Mouse (Mus musculus): ENCODE data around the gene Tecta. TPM values are rescaled to one million over a fixed set of nuclear protein-coding genes. Genes with fewer than 3 reads are reported as not detected.

Tecta gene
- polyA plus RNA-seq, 1 experiment from 2014 or later, result 0.37 TPM

DNA sequence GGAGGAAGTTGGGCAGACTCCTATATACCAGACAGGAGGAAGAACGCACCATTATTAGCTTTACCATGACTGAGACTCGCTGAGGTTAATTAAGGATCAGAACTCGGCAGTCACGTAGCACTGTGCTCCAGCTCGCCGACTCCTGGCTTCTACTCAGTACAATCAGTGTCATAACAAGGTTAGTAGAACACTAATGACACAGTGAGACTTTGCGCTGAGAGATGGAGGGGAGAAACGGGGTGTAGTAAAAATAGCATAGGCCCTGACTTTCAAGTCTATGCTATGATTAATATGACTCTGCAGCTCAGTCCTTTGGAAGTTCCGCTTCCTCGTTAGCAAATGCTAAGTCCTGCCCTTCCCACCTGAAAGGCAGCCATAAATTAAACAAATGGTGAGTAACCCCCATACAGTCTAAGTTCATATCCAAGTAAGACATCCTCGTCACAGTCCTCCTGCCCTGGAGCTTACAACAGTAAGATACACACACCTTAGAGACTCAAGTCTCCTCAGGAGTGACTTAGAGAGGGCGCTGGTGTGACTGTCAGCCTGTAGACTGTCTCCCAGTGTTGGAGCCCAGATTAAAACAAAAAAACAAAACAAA lies 17.7 kb upstream of the Tecta start:
- H3K4me1 ChIP-seq, result peaks cover 37% of the 10 kb centered on the region
- no peak overlapping the region for H3K27ac ChIP-seq
- H3K9me3 ChIP-seq, result no peaks in the 10 kb centered on the region
- 79% methylated on average over 12 of the region's 12 CpGs for WGBS
- H3K9ac ChIP-seq, result no peak overlapping the region
- no peak for ATAC-seq (ENCODE audit: insufficient number of reproducible peaks, insufficient read depth, low FRiP score, low TSS enrichment, low read depth)
- H3K4me3 ChIP-seq, result no peak overlapping the region
- H3K4me2 ChIP-seq, result no peak overlapping the region
- peaks cover 33% of the 10 kb centered on the region for H3K36me3 ChIP-seq
- H3K27me3 ChIP-seq, result no peaks in the 10 kb centered on the region

DNA sequence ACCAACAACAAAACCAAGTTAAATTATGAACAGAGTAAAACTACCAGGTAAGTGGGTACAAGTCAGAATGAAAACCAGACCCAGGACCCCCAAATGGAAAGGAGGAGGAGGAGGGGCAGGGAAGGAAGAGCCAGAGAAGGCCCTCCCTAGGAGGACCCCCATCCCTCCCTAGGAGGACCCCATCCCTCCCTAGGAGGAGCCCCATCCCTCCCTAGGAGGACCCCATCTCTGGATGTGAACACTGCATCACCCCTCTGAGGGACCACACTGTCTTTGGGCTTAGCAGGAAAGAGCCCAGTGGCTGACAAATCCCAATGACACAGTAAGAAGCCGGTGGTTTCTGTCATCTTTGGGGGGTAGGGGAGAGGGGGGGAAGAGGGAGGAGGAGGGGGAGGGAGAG lies 15.5 kb upstream of the Tecta start:
- H3K4me2 ChIP-seq, result no peak overlapping the region
- 13% methylated on average over 1 of the region's 1 CpGs for WGBS
- no peak for ATAC-seq (ENCODE audit: insufficient number of reproducible peaks, insufficient read depth, low FRiP score, low TSS enrichment, low read depth)
- no peak overlapping the region for H3K4me3 ChIP-seq
- H3K27me3 ChIP-seq, result no peaks in the 10 kb centered on the region
- H3K9me3 ChIP-seq, result no peaks in the 10 kb centered on the region
- no peak overlapping the region for H3K9ac ChIP-seq
- 0 out of 2 replicates have a peak overlapping the region, but pooled peaks have one; percentile 5 for H3K27ac ChIP-seq
- 0 out of 2 replicates have a peak, but pooled peaks cover 15% of the 10 kb centered on the region for H3K36me3 ChIP-seq
- peaks cover 37% of the 10 kb centered on the region for H3K4me1 ChIP-seq

DNA sequence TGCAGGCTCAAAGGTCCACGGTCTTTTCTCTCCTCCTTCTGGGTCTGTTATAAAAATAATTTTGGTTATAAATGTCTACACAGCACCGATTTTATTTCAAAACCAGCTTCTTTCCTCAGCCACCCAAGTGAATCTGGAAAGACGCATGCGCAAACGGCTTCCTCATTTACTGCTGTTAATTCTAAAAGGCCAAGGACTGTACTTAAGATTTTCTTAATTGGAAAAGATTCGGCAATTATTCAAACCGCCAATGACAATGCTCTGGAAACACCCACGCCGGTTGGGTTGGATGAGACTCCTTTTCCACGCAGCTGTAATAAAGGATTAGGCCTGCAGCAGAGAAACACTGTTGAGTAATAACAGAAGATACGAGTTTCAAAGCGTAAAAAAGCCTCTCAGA lies 13.6 kb upstream of the Tecta start:
- H3K27ac ChIP-seq, result peak overlapping the region; percentile 88
- no peaks in the 10 kb centered on the region for H3K27me3 ChIP-seq
- H3K9ac ChIP-seq, result no peak overlapping the region
- 65% methylated on average over 12 of the region's 12 CpGs for WGBS
- H3K9me3 ChIP-seq, result no peaks in the 10 kb centered on the region
- H3K4me1 ChIP-seq, result peaks cover 37% of the 10 kb centered on the region
- no peak for ATAC-seq (ENCODE audit: insufficient number of reproducible peaks, insufficient read depth, low FRiP score, low TSS enrichment, low read depth)
- H3K36me3 ChIP-seq, result 0 out of 2 replicates have a peak, but pooled peaks cover 15% of the 10 kb centered on the region
- H3K4me2 ChIP-seq, result peak overlapping the region; percentile 11; the same call in 1 of the 2 replicates
- H3K4me3 ChIP-seq, result no peak overlapping the region

DNA sequence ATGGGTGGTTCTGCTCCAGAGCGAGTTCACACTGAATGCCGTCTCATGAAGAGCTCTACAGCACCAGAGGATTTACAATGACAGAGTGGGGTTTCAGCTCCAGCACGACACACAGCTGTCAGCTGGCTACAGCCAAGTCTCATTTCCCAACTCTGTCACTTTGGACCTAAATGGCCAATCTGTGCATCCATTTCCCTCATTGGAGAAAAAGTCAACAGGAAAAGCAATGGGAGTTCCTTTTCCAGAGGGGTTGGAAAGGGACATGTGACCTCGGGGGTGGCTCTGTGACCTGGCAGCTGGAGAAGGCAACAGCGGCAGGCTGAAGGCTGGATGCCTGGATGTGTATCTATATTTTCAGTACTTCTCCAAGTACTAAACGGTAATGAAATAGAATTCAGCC lies 11.6 kb upstream of the Tecta start:
- H3K9me3 ChIP-seq, result no peaks in the 10 kb centered on the region
- H3K4me1 ChIP-seq, result peaks cover 35% of the 10 kb centered on the region
- H3K36me3 ChIP-seq, result 0 out of 2 replicates have a peak, but pooled peaks cover 10% of the 10 kb centered on the region
- no peaks in the 10 kb centered on the region for H3K27me3 ChIP-seq
- WGBS, result 91% methylated on average over 6 of the region's 6 CpGs
- H3K4me2 ChIP-seq, result no peak overlapping the region
- no peak overlapping the region for H3K9ac ChIP-seq
- no peak overlapping the region for H3K27ac ChIP-seq
- no peak overlapping the region for H3K4me3 ChIP-seq
- no peak for ATAC-seq (ENCODE audit: insufficient number of reproducible peaks, insufficient read depth, low FRiP score, low TSS enrichment, low read depth)

DNA sequence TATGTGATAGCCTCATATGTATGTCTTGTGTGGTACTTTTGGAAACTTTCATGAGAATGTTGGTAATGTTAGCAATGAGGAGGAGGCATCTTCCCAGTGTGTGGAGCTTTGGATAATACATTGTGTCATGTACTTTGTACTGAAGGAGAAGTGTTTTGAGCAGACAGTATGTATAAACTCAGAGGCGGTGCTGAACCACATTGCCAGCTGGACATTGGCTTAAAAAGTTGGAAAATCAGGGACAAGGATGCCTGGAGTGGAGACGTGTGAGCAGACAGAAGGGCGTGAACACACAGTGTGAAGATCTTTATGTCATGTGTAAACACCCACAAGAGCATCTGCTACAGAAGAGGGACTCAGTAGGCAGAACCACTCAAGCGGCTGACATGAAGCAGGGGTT lies 6.0 kb upstream of the Tecta start:
- Histone ChIP-seq H3K9me3 (no peaks in the 10 kb centered on the region), H3K36me3 (no peaks in the 10 kb centered on the region), H3K4me2 (no peak overlapping the region), H3K4me3 (no peak overlapping the region), H3K27ac (no peak overlapping the region), H3K9ac (no peak overlapping the region), H3K4me1 (no peaks in the 10 kb centered on the region), H3K27me3 (no peaks in the 10 kb centered on the region)
- ATAC-seq (ENCODE audit: insufficient number of reproducible peaks, insufficient read depth, low FRiP score, low TSS enrichment, low read depth), result no peak
- 82% methylated on average over 4 of the region's 4 CpGs for WGBS

DNA sequence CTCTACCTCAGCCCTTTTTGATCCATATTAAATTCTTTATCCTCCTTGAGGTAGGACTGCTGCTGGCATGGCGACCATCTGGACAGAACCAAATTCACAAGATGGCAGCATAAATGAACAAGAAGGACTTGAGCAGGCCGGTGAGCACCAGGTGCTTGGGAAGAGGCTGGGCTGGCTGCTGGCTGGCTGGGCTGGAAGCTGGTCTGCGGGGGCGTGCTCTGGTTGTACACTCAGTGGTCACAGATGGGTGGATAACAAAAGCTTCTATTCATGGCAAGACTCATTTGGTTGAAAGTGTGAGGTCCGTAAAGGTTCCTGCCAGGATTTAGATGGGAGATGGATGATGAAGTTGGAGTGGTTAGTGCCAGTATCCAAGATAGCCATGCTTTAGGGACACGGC lies 1.8 kb upstream of the Tecta start:
- H3K36me3 ChIP-seq, result no peaks in the 10 kb centered on the region
- H3K4me3 ChIP-seq, result no peak overlapping the region
- no peak overlapping the region for H3K4me2 ChIP-seq
- H3K27ac ChIP-seq, result no peak overlapping the region
- 74% methylated on average over 6 of the region's 6 CpGs for WGBS
- no peaks in the 10 kb centered on the region for H3K9me3 ChIP-seq
- no peak overlapping the region for H3K9ac ChIP-seq
- H3K27me3 ChIP-seq, result no peaks in the 10 kb centered on the region
- H3K4me1 ChIP-seq, result no peaks in the 10 kb centered on the region
- ATAC-seq (ENCODE audit: insufficient number of reproducible peaks, insufficient read depth, low FRiP score, low TSS enrichment, low read depth), result no peak

DNA sequence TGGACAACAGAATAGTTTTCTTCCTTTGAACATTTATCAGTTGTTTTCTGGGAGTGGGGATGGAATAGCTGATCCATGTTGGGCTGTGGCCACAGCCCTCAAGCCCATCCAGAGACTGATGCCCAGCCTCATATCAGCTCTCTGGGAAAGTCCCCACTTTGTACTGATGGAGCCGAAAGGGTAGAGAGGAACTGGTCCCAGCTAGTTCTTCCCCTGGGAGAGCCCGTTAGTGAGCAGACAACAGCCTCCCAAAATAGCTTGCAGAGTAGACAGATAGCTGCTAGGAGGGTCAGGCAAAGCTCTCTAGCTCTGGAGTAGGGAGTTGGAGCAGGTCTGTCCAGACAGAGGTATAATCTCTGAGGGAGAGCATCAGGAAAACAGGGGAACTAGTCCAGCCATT lies 3.6 kb downstream of the Tecta start:
- ATAC-seq (ENCODE audit: insufficient number of reproducible peaks, insufficient read depth, low FRiP score, low TSS enrichment, low read depth), result no peak
- no peaks in the 10 kb centered on the region for H3K9me3 ChIP-seq
- no peak overlapping the region for H3K9ac ChIP-seq
- H3K4me1 ChIP-seq, result peaks cover 10% of the 10 kb centered on the region; the same call in 1 of the 2 replicates
- H3K27me3 ChIP-seq, result no peaks in the 10 kb centered on the region
- no peak overlapping the region for H3K4me2 ChIP-seq
- no peak overlapping the region for H3K4me3 ChIP-seq
- no peak overlapping the region for H3K27ac ChIP-seq
- WGBS, result 74% methylated on average over 2 of the region's 2 CpGs
- H3K36me3 ChIP-seq, result no peaks in the 10 kb centered on the region

DNA sequence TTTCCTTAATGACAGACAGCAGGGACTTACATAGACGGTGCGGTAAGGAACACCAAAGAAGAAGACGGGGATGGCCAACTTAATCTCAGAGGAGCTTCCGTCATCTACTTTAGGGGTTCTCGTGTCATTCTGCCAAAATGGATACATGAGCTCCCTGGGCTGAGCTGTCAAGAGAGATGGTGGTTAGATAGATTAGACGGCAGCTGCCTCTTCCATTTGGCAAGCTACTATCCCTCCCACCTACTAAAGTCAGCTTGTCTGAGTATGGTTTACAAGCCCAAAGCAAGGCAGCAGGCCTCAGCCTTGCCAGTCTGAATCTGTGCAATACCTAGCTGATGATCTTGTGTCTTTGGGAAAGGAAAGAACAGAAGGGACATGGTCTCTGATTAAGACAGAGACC lies 4.8 kb downstream of the Tecta start:
- 84% methylated on average over 6 of the region's 6 CpGs for WGBS
- Histone ChIP-seq H3K27me3 (no peaks in the 10 kb centered on the region), H3K4me2 (no peak overlapping the region), H3K4me3 (no peak overlapping the region), H3K27ac (no peak overlapping the region), H3K4me1 (peaks cover 17% of the 10 kb centered on the region), H3K9ac (no peak overlapping the region), H3K9me3 (no peaks in the 10 kb centered on the region), H3K36me3 (no peaks in the 10 kb centered on the region)
- no peak for ATAC-seq (ENCODE audit: insufficient number of reproducible peaks, insufficient read depth, low FRiP score, low TSS enrichment, low read depth)

DNA sequence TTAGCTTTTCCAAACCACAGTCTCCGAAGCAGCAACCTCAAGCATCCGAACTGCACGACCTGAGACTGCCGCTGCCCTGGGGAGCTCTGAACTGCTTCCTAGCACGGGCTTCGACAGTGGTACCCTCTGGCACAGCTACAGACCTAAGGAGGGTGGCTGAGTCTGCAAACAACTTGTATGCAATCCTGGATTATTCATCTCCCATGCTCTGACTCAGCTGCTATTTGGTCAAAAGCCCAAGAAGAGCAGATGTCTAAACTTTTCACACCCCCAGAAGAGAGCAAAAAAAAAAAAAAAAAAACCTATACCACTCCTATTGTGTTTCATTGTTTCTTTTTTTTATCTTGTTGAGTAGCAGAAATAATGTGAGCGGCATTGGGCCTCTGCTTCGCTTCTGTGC lies 5.4 kb downstream of the Tecta start:
- H3K36me3 ChIP-seq, result no peaks in the 10 kb centered on the region
- WGBS, result 79% methylated on average over 8 of the region's 8 CpGs

DNA sequence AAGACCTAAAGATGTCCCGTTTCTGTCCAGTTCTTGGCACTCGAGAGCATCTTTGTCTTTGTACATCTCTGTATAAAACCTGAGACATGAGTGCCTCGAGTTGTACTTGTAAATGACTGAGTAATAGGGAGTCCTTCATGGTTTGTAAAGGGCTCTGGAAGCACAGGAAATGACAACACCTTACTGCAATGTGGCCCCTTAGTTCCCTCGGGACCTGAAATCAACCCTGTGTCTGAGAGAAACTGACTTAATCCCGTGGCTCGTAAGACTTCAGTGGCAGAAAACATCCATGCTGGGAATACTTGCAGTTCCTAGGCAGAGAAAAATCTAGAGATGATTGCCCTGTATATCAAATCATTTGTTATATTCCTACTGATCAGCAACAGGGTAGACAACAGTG lies 6.8 kb downstream of the Tecta start:
- ATAC-seq (ENCODE audit: insufficient number of reproducible peaks, insufficient read depth, low FRiP score, low TSS enrichment, low read depth), result no peak
- H3K4me3 ChIP-seq, result no peak overlapping the region
- peaks cover 17% of the 10 kb centered on the region for H3K4me1 ChIP-seq
- no peaks in the 10 kb centered on the region for H3K9me3 ChIP-seq
- H3K36me3 ChIP-seq, result no peaks in the 10 kb centered on the region
- no peak overlapping the region for H3K9ac ChIP-seq
- no peaks in the 10 kb centered on the region for H3K27me3 ChIP-seq
- H3K27ac ChIP-seq, result no peak overlapping the region
- no peak overlapping the region for H3K4me2 ChIP-seq
- 49% methylated on average over 6 of the region's 6 CpGs for WGBS

More for the DNA sequence above, 5.4 kb downstream of the Tecta start:
- H3K4me1 ChIP-seq, result peaks cover 17% of the 10 kb centered on the region
- H3K9me3 ChIP-seq, result no peaks in the 10 kb centered on the region
- no peak overlapping the region for H3K4me2 ChIP-seq
- no peak overlapping the region for H3K27ac ChIP-seq
- H3K4me3 ChIP-seq, result no peak overlapping the region
- no peak for ATAC-seq (ENCODE audit: insufficient number of reproducible peaks, insufficient read depth, low FRiP score, low TSS enrichment, low read depth)
- no peak overlapping the region for H3K9ac ChIP-seq
- no peaks in the 10 kb centered on the region for H3K27me3 ChIP-seq

DNA sequence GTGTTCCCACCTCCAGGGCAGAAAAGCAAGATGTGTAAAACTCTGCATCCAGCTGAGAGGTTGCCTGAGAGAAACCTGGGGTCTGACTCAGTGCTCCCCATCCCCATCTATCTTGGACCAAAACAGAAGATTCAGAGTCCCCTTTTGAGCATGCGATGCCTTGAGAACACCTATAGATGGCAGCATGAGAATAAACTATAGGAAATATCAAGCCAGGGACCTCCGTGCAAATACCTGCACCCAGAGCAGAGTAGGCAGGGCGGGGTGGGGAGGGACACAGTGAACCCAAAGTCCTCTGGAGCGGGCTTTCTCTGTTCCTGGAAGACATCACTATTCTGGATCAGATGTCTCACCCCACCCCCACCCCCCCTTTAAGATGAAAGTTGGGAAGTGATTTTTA lies 11.2 kb downstream of the Tecta start:
- WGBS, result 46% methylated on average over 4 of the region's 4 CpGs
- ATAC-seq (ENCODE audit: insufficient number of reproducible peaks, insufficient read depth, low FRiP score, low TSS enrichment, low read depth), result no peak

DNA sequence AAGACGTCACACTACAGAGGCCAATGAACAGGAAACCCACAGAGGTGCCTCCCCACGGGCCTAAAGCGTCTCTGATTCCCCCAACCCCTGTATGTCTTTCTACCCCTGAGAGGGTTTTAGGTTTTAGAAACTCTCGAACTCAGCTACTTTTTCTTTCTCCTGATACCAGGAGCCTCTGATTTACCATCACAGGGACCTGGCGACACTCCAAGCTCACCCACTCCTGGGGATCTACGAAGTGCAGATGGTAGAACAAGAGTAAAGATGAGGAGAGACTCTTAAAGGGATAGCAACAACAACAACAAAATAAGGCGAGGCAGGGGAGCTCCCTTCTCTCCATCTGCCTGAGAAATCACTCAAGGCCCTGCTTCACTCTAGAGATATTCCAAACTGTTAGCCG lies 12.7 kb downstream of the Tecta start:
- no peaks in the 10 kb centered on the region for H3K36me3 ChIP-seq
- H3K27ac ChIP-seq, result no peak overlapping the region
- H3K9ac ChIP-seq, result no peak overlapping the region
- H3K27me3 ChIP-seq, result 0 out of 2 replicates have a peak, but pooled peaks cover 6% of the 10 kb centered on the region
- no peak overlapping the region for H3K4me3 ChIP-seq
- peaks cover 14% of the 10 kb centered on the region for H3K4me1 ChIP-seq
- H3K4me2 ChIP-seq, result no peak overlapping the region
- 63% methylated on average over 8 of the region's 8 CpGs for WGBS
- ATAC-seq (ENCODE audit: insufficient number of reproducible peaks, insufficient read depth, low FRiP score, low TSS enrichment, low read depth), result no peak
- H3K9me3 ChIP-seq, result no peaks in the 10 kb centered on the region

More for the DNA sequence above, 11.2 kb downstream of the Tecta start:
- H3K9ac ChIP-seq, result no peak overlapping the region
- H3K4me1 ChIP-seq, result peaks cover 14% of the 10 kb centered on the region
- H3K4me3 ChIP-seq, result no peak overlapping the region
- H3K27ac ChIP-seq, result no peak overlapping the region
- no peaks in the 10 kb centered on the region for H3K9me3 ChIP-seq
- H3K27me3 ChIP-seq, result 0 out of 2 replicates have a peak, but pooled peaks cover 6% of the 10 kb centered on the region
- no peak overlapping the region for H3K4me2 ChIP-seq
- H3K36me3 ChIP-seq, result no peaks in the 10 kb centered on the region

All from embryonic facial prominence, embryonic 13.5 days (tissue).